Mouse (Mus musculus): ENCODE results near the gene Gstp3.

- TF ChIP-seq CTCF (conservative IDR thresholded peaks at IDR 0.05; ENCODE audit: low read length): no peak
- TF ChIP-seq POU5F1 (IDR thresholded peaks at IDR 0.05; ENCODE audit: borderline replicate concordance, low read length): no peak
- TF ChIP-seq NANOG (IDR thresholded peaks at IDR 0.05; ENCODE audit: borderline replicate concordance, low read length): no peak
These were observed 25.6 kb upstream of the Gstp3 start for GRCm38 (mm10) chr19:4084984-4085383.
